Mouse (Mus musculus): ENCODE data around the gene Akap5.
A peak's percentile ranks its signal among the peaks of the same experiment; 100 is the strongest.

Akap5 gene

DNA sequence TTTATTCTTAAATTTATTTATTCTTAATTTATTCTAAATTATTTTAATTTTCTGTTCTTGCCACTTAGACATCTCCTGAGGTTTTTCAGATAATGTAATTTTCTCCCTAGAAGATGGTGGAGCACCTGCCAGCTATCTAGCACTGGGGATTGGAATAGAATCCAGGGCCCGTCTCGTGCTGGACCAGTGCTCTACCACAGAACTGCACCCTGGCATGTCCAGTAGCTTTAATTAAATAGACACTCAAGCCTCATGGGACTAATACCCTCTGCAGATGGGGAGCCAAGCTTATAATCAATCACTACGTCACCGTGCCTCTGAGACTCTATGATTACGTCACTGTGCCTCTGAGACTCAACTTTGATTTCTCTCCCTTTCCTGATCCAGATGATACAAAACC is 36.2 kb upstream of the Akap5 start:
- Histone ChIP-seq H3K4me1 (replicated peaks; ENCODE audit: low read depth, low read length) (peaks cover 48% of the 10 kb centered on the region), H3K36me3 (ENCODE audit: insufficient read depth, low read length) (peaks cover 94% of the 10 kb centered on the region), H3K9me3 (ENCODE audit: low read length) (no peaks in the 10 kb centered on the region), H3K4me3 (replicated peaks; ENCODE audit: low read length) (no peak overlapping the region), H3K27me3 (ENCODE audit: insufficient read depth, low read length) (no peaks in the 10 kb centered on the region)
- TF ChIP-seq POU5F1 (IDR thresholded peaks at IDR 0.05; ENCODE audit: borderline replicate concordance, low read length) (no peak), CTCF (conservative IDR thresholded peaks at IDR 0.05; ENCODE audit: low read length) (no peak), NANOG (IDR thresholded peaks at IDR 0.05; ENCODE audit: borderline replicate concordance, low read length) (no peak)

GRCm38 (mm10) chr12:76289428-76289827 is 35.3 kb upstream of the Akap5 start:
- Histone ChIP-seq H3K4me1 (replicated peaks; ENCODE audit: low read depth, low read length) (peaks cover 48% of the 10 kb centered on the region), H3K27me3 (ENCODE audit: insufficient read depth, low read length) (no peaks in the 10 kb centered on the region), H3K36me3 (ENCODE audit: insufficient read depth, low read length) (peaks cover 94% of the 10 kb centered on the region), H3K9me3 (ENCODE audit: low read length) (no peaks in the 10 kb centered on the region), H3K4me3 (replicated peaks; ENCODE audit: low read length) (no peak overlapping the region)
- TF ChIP-seq POU5F1 (IDR thresholded peaks at IDR 0.05; ENCODE audit: borderline replicate concordance, low read length) (no peak), CTCF (conservative IDR thresholded peaks at IDR 0.05; ENCODE audit: low read length) (no peak), NANOG (IDR thresholded peaks at IDR 0.05; ENCODE audit: borderline replicate concordance, low read length) (no peak)

GRCm38 (mm10) chr12:76290271-76290670 is 34.4 kb upstream of the Akap5 start:
- TF ChIP-seq POU5F1 (IDR thresholded peaks at IDR 0.05; ENCODE audit: borderline replicate concordance, low read length) (no peak), NANOG (IDR thresholded peaks at IDR 0.05; ENCODE audit: borderline replicate concordance, low read length) (no peak), CTCF (conservative IDR thresholded peaks at IDR 0.05; ENCODE audit: low read length) (peak; percentile 64)
- peaks cover 48% of the 10 kb centered on the region for H3K4me1 ChIP-seq (replicated peaks; ENCODE audit: low read depth, low read length)
- H3K36me3 ChIP-seq (ENCODE audit: insufficient read depth, low read length): peaks cover 95% of the 10 kb centered on the region
- H3K27me3 ChIP-seq (ENCODE audit: insufficient read depth, low read length): no peaks in the 10 kb centered on the region
- no peak overlapping the region for H3K4me3 ChIP-seq (replicated peaks; ENCODE audit: low read length)
- no peaks in the 10 kb centered on the region for H3K9me3 ChIP-seq (ENCODE audit: low read length)

GRCm38 (mm10) chr12:76293192-76293591 is 31.5 kb upstream of the Akap5 start:
- Histone ChIP-seq H3K4me1 (replicated peaks; ENCODE audit: low read depth, low read length) (peaks cover 44% of the 10 kb centered on the region), H3K9me3 (ENCODE audit: low read length) (no peaks in the 10 kb centered on the region), H3K27me3 (ENCODE audit: insufficient read depth, low read length) (no peaks in the 10 kb centered on the region), H3K4me3 (replicated peaks; ENCODE audit: low read length) (no peak overlapping the region), H3K36me3 (ENCODE audit: insufficient read depth, low read length) (peaks cover 98% of the 10 kb centered on the region)
- TF ChIP-seq CTCF (conservative IDR thresholded peaks at IDR 0.05; ENCODE audit: low read length) (peak; percentile 83), NANOG (IDR thresholded peaks at IDR 0.05; ENCODE audit: borderline replicate concordance, low read length) (no peak)

DNA sequence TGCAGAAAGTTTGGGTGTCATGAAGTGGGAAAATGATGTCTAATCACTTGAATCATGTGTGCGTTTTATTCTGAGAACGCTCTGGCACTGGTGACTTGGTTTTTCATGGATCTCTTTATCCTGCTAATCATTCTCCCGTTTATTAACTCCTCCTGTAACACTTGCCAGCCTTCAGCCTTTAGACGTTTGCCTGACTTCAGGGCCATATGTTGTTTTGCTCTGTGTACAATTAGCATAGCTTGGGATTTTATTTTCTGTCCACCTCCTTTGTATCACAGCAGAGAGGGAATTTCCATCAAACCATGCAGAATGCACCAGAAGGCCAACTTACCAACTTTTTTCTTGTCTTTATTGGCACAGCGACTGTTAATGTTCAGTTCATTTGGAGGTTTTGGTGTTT is 26.9 kb upstream of the Akap5 start:
- TF ChIP-seq NANOG (IDR thresholded peaks at IDR 0.05; ENCODE audit: borderline replicate concordance, low read length): no peak
- no peak for TF ChIP-seq CTCF (conservative IDR thresholded peaks at IDR 0.05; ENCODE audit: low read length)
- no peak for TF ChIP-seq POU5F1 (IDR thresholded peaks at IDR 0.05; ENCODE audit: borderline replicate concordance, low read length)
- H3K4me3 ChIP-seq (replicated peaks; ENCODE audit: low read length): no peak overlapping the region
- H3K27me3 ChIP-seq (ENCODE audit: insufficient read depth, low read length): no peaks in the 10 kb centered on the region
- H3K9me3 ChIP-seq (ENCODE audit: low read length): no peaks in the 10 kb centered on the region
- peaks cover 99% of the 10 kb centered on the region for H3K36me3 ChIP-seq (ENCODE audit: insufficient read depth, low read length)
- peaks cover 8% of the 10 kb centered on the region for H3K4me1 ChIP-seq (replicated peaks; ENCODE audit: low read depth, low read length)

- TF ChIP-seq POU5F1 (IDR thresholded peaks at IDR 0.05; ENCODE audit: borderline replicate concordance, low read length) (no peak), NANOG (IDR thresholded peaks at IDR 0.05; ENCODE audit: borderline replicate concordance, low read length) (no peak), CTCF (conservative IDR thresholded peaks at IDR 0.05; ENCODE audit: low read length) (no peak)
- Histone ChIP-seq H3K36me3 (ENCODE audit: insufficient read depth, low read length) (peaks cover 100% of the 10 kb centered on the region), H3K27me3 (ENCODE audit: insufficient read depth, low read length) (no peaks in the 10 kb centered on the region), H3K4me3 (replicated peaks; ENCODE audit: low read length) (no peak overlapping the region), H3K9me3 (ENCODE audit: low read length) (no peaks in the 10 kb centered on the region), H3K4me1 (replicated peaks; ENCODE audit: low read depth, low read length) (no peaks in the 10 kb centered on the region)
These were observed 25.3 kb upstream of the Akap5 start for GRCm38 (mm10) chr12:76299361-76299906.

DNA sequence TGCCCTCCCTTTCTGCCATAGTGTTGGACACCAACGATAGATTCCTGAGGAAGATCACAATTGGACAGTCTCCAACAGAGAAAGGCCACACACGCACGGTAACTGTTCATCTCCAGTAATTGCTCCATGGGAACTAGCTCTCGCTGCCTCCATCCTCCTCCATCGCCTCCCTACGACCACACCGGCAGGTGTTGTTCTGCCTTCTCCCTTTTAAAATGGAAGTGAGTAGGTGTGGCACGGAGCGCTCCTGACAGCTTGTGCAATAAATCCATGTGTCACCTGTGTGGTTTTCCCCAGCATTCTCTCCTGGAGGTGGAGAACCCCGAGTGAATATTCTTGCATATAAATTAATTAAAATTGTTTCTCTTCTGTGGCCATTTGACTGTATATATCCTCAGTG is 24.3 kb upstream of the Akap5 start:
- H3K27me3 ChIP-seq (ENCODE audit: insufficient read depth, low read length): no peaks in the 10 kb centered on the region
- TF ChIP-seq NANOG (IDR thresholded peaks at IDR 0.05; ENCODE audit: borderline replicate concordance, low read length) (no peak), POU5F1 (IDR thresholded peaks at IDR 0.05; ENCODE audit: borderline replicate concordance, low read length) (no peak), CTCF (conservative IDR thresholded peaks at IDR 0.05; ENCODE audit: low read length) (no peak)
- no peaks in the 10 kb centered on the region for H3K9me3 ChIP-seq (ENCODE audit: low read length)
- peaks cover 6% of the 10 kb centered on the region for H3K4me1 ChIP-seq (replicated peaks; ENCODE audit: low read depth, low read length)
- peaks cover 98% of the 10 kb centered on the region for H3K36me3 ChIP-seq (ENCODE audit: insufficient read depth, low read length)
- H3K4me3 ChIP-seq (replicated peaks; ENCODE audit: low read length): no peak overlapping the region

GRCm38 (mm10) chr12:76303474-76303873 is 21.2 kb upstream of the Akap5 start:
- Histone ChIP-seq H3K9me3 (ENCODE audit: low read length) (no peaks in the 10 kb centered on the region), H3K4me1 (replicated peaks; ENCODE audit: low read depth, low read length) (peaks cover 27% of the 10 kb centered on the region), H3K4me3 (replicated peaks; ENCODE audit: low read length) (no peak overlapping the region), H3K27me3 (ENCODE audit: insufficient read depth, low read length) (no peaks in the 10 kb centered on the region), H3K36me3 (ENCODE audit: insufficient read depth, low read length) (peaks cover 97% of the 10 kb centered on the region)
- TF ChIP-seq CTCF (conservative IDR thresholded peaks at IDR 0.05; ENCODE audit: low read length) (no peak), POU5F1 (IDR thresholded peaks at IDR 0.05; ENCODE audit: borderline replicate concordance, low read length) (no peak), NANOG (IDR thresholded peaks at IDR 0.05; ENCODE audit: borderline replicate concordance, low read length) (no peak)

GRCm38 (mm10) chr12:76304199-76304598 is 20.5 kb upstream of the Akap5 start:
- TF ChIP-seq POU5F1 (IDR thresholded peaks at IDR 0.05; ENCODE audit: borderline replicate concordance, low read length) (no peak), NANOG (IDR thresholded peaks at IDR 0.05; ENCODE audit: borderline replicate concordance, low read length) (no peak)

More at GRCm38 (mm10) chr12:76304199-76304598, 20.5 kb upstream of the Akap5 start:
- no peaks in the 10 kb centered on the region for H3K27me3 ChIP-seq (ENCODE audit: insufficient read depth, low read length)
- peaks cover 27% of the 10 kb centered on the region for H3K4me1 ChIP-seq (replicated peaks; ENCODE audit: low read depth, low read length)
- no peak overlapping the region for H3K4me3 ChIP-seq (replicated peaks; ENCODE audit: low read length)
- peaks cover 97% of the 10 kb centered on the region for H3K36me3 ChIP-seq (ENCODE audit: insufficient read depth, low read length)
- H3K9me3 ChIP-seq (ENCODE audit: low read length): no peaks in the 10 kb centered on the region
